Mouse (Mus musculus): ENCODE measurements around the gene Aldh3b2.
"Not testable (repeated sequence)": the region's sequence is repeated elsewhere in the genome, so short reads cannot be mapped to it uniquely, and the experiment has no call there.

Aldh3b2 gene

DNA sequence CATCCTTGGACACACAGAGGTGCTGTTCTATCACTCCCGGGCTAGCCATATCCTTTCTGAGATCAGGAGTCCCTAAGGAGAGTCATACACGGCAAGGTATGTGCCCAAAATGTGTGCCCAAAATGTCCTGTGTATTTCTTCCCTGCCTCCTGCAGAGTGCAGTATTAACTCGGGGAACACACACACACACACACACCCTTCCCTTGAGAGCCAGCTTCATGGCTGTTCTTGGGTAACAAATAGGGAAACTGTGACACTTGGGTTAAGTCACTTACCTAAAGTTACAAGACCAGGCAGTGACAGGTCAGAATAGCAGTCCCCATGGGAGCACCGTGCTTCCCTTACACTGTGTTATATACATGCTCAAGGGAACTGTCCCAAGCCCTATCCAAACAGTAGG lies 8.1 kb upstream of the Aldh3b2 start:
- no peak for TF ChIP-seq CTCF (conservative IDR thresholded peaks at IDR 0.05; ENCODE audit: low read length)
- no peak overlapping the region for H3K4me3 ChIP-seq (replicated peaks; ENCODE audit: low read length)
- no peaks in the 10 kb centered on the region for H3K27me3 ChIP-seq (ENCODE audit: insufficient read depth, low read length)
- no peaks in the 10 kb centered on the region for H3K4me1 ChIP-seq (replicated peaks; ENCODE audit: low read depth, low read length)
- no peaks in the 10 kb centered on the region for H3K36me3 ChIP-seq (ENCODE audit: insufficient read depth, low read length)
- H3K9me3 ChIP-seq (ENCODE audit: low read length), result no peaks in the 10 kb centered on the region

DNA sequence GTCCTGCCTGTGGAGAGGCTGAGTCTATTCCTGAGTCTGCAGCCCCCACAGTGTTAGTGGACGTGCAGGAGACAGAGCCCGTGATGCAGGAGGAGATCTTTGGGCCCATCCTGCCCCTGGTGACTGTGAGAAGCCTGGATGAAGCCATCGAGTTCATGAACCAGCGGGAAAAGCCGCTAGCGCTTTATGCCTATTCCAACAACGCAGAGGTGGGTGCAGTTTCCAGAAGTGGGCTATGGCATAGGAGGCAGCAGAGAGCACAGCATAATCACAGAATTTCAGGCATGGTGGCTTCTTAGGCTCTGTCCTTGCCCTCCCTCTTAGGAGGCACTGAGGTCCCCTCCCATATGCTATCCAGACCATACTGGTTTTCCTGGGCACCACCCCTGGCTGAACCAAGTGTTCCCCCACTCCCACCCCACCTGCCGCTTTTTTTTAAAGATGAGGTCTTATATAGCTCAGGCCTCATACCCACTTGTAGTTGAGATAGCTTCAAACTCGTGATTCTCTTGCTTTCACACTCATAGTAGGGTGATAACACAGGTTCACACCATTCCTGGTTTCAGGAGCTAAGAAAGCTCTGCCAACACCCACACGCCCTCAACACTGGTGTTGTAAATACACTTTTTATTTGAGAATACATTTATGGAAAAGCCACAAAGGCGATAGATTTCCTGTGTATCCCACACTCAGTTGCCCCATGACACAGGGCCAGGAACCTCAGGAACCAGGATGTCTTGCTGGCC lies 5.6 kb upstream of the Aldh3b2 start:
- no peak overlapping the region for H3K4me3 ChIP-seq (replicated peaks; ENCODE audit: low read length)
- no peaks in the 10 kb centered on the region for H3K36me3 ChIP-seq (ENCODE audit: insufficient read depth, low read length)
- TF ChIP-seq CTCF (conservative IDR thresholded peaks at IDR 0.05; ENCODE audit: low read length) (no peak; the same call in 1 of the 2 replicates), NANOG (IDR thresholded peaks at IDR 0.05; ENCODE audit: borderline replicate concordance, low read length) (no peak), POU5F1 (IDR thresholded peaks at IDR 0.05; ENCODE audit: borderline replicate concordance, low read length) (no peak)
- peaks cover 6% of the 10 kb centered on the region; the same call in 1 of the 2 replicates for H3K27me3 ChIP-seq (ENCODE audit: insufficient read depth, low read length)
- no peaks in the 10 kb centered on the region for H3K9me3 ChIP-seq (ENCODE audit: low read length)
- H3K4me1 ChIP-seq (replicated peaks; ENCODE audit: low read depth, low read length), result peaks cover 6% of the 10 kb centered on the region; the same call in 1 of the 2 replicates

DNA sequence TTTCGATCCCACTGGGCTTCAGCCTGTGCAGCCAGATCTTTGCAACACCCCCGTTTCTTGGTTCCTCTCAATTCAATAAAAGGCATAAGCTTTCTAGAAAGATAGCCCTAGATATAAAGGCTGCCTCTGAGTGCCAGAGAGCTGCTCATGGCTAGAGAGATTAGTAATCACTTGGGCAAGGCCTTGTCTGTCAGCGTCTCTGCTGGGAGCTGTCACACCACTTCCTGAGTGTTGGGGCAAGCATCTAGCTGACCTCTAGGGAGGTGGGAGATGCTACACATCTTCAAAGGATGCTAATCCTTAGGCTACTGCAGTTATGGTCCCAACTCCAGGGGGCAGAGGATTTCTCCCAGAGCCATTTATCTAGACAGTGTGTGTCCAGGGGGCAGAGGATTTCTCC lies 4.9 kb upstream of the Aldh3b2 start:
- H3K9me3 ChIP-seq (ENCODE audit: low read length), result no peaks in the 10 kb centered on the region
- peaks cover 6% of the 10 kb centered on the region; the same call in 1 of the 2 replicates for H3K27me3 ChIP-seq (ENCODE audit: insufficient read depth, low read length)
- TF ChIP-seq POU5F1 (IDR thresholded peaks at IDR 0.05; ENCODE audit: borderline replicate concordance, low read length) (no peak), CTCF (conservative IDR thresholded peaks at IDR 0.05; ENCODE audit: low read length) (no peak), NANOG (IDR thresholded peaks at IDR 0.05; ENCODE audit: borderline replicate concordance, low read length) (no peak)
- no peak overlapping the region for H3K4me3 ChIP-seq (replicated peaks; ENCODE audit: low read length)
- peaks cover 11% of the 10 kb centered on the region for H3K4me1 ChIP-seq (replicated peaks; ENCODE audit: low read depth, low read length)
- H3K36me3 ChIP-seq (ENCODE audit: insufficient read depth, low read length), result no peaks in the 10 kb centered on the region

DNA sequence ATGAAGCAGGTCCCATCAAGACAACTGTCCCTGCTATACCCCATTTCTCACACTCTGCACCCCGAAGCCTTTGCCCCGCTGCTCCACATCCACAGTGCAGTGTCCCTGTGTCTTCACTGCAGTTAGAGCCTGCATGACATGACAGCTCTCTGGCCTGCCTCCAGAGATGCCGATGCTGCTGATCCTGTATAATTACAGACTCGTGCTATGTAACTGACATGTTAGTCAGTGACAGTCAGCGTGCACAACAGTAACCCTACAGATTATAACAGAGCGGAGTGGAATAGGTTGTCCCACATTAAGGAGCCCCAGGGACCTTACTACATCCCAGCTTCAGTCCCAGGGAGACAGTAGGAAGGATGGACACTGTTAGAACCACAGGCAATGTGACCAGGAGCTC lies 2.5 kb downstream of the Aldh3b2 start:
- not testable (repeated sequence) for H3K4me3 ChIP-seq (replicated peaks; ENCODE audit: low read length); H3K27me3 ChIP-seq (ENCODE audit: insufficient read depth, low read length); H3K9me3 ChIP-seq (ENCODE audit: low read length); H3K36me3 ChIP-seq (ENCODE audit: insufficient read depth, low read length)
- H3K4me1 ChIP-seq (replicated peaks; ENCODE audit: low read depth, low read length), result peaks cover 20% of the 10 kb centered on the region

DNA sequence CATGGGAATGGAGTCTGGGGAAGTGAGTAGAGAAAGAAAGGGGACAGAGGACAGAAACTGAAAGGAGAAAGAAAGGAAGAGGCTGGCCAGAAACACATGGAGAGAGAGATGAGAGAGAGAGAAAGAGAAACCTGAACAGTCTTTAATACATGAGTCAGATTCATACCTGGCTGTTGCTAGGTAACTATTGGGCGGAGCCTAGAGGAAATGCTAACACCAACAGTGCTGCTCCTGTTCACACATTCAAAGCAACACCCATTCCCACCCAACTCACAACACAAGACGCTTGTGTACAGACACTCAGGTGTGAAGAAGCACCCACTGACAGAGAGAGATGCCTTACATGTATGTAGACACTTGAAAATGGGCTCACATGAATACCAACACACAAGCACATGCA lies 3.7 kb downstream of the Aldh3b2 start:
- 0 out of 2 replicates have a peak, but pooled peaks cover 2% of the 10 kb centered on the region for H3K27me3 ChIP-seq (ENCODE audit: insufficient read depth, low read length)
- H3K4me1 ChIP-seq (replicated peaks; ENCODE audit: low read depth, low read length), result peaks cover 27% of the 10 kb centered on the region
- TF ChIP-seq NANOG (IDR thresholded peaks at IDR 0.05; ENCODE audit: borderline replicate concordance, low read length), result no peak
- TF ChIP-seq CTCF (conservative IDR thresholded peaks at IDR 0.05; ENCODE audit: low read length), result no peak
- TF ChIP-seq POU5F1 (IDR thresholded peaks at IDR 0.05; ENCODE audit: borderline replicate concordance, low read length), result no peak

DNA sequence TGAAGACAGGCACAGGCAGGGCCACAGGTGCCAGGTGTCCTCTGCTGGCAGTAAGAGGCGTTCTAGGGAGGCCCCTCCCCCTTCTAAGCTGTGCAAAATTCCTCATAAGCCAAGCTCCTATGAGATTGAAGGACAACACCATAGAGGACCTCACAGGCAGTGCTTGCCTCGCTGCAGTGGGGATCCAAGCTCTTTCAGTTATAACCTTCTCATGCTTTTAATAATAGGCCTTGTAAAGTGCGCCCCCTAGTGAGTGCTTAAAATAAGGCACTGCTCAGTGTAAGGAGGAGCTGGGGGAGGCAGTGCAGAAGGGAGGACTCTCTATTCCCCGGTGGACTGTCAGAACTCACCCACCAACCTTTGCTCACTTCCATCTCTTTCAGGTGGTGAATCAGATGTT lies 8.2 kb downstream of the Aldh3b2 start:
- Histone ChIP-seq H3K4me1 (replicated peaks; ENCODE audit: low read depth, low read length) (peaks cover 38% of the 10 kb centered on the region), H3K9me3 (ENCODE audit: low read length) (no peaks in the 10 kb centered on the region), H3K4me3 (replicated peaks; ENCODE audit: low read length) (no peak overlapping the region), H3K27me3 (ENCODE audit: insufficient read depth, low read length) (no peaks in the 10 kb centered on the region), H3K36me3 (ENCODE audit: insufficient read depth, low read length) (no peaks in the 10 kb centered on the region)
- peak; percentile 95 for TF ChIP-seq CTCF (conservative IDR thresholded peaks at IDR 0.05; ENCODE audit: low read length)
- TF ChIP-seq NANOG (IDR thresholded peaks at IDR 0.05; ENCODE audit: borderline replicate concordance, low read length), result no peak
- no peak for TF ChIP-seq POU5F1 (IDR thresholded peaks at IDR 0.05; ENCODE audit: borderline replicate concordance, low read length)

More for the DNA sequence above, 3.7 kb downstream of the Aldh3b2 start:
- H3K4me3 ChIP-seq (replicated peaks; ENCODE audit: low read length), result no peak overlapping the region
- H3K36me3 ChIP-seq (ENCODE audit: insufficient read depth, low read length), result no peaks in the 10 kb centered on the region
- H3K9me3 ChIP-seq (ENCODE audit: low read length), result no peaks in the 10 kb centered on the region

DNA sequence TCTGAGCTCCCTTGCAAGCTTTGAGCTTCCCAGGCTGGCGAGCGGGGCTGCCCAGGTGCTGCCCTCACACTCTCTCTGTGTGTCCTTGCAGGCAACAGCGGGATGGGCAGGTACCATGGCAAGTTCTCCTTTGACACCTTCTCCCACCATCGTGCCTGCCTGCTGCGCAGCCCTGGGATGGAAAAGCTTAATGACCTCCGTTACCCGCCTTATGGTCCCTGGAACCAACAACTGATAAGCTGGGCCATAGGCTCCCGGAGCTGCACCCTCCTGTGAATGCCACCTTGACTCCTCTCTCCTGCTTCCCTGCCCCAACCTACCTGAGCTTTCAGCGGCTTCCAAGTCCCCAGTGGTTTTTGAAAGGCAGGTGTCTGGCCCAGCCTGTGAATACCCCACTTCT lies 8.8 kb downstream of the Aldh3b2 start:
- Histone ChIP-seq H3K36me3 (ENCODE audit: insufficient read depth, low read length) (no peaks in the 10 kb centered on the region), H3K27me3 (ENCODE audit: insufficient read depth, low read length) (no peaks in the 10 kb centered on the region), H3K9me3 (ENCODE audit: low read length) (no peaks in the 10 kb centered on the region), H3K4me1 (replicated peaks; ENCODE audit: low read depth, low read length) (peaks cover 44% of the 10 kb centered on the region), H3K4me3 (replicated peaks; ENCODE audit: low read length) (no peak overlapping the region)
- TF ChIP-seq CTCF (conservative IDR thresholded peaks at IDR 0.05; ENCODE audit: low read length) (no peak), POU5F1 (IDR thresholded peaks at IDR 0.05; ENCODE audit: borderline replicate concordance, low read length) (no peak), NANOG (IDR thresholded peaks at IDR 0.05; ENCODE audit: borderline replicate concordance, low read length) (no peak)

DNA sequence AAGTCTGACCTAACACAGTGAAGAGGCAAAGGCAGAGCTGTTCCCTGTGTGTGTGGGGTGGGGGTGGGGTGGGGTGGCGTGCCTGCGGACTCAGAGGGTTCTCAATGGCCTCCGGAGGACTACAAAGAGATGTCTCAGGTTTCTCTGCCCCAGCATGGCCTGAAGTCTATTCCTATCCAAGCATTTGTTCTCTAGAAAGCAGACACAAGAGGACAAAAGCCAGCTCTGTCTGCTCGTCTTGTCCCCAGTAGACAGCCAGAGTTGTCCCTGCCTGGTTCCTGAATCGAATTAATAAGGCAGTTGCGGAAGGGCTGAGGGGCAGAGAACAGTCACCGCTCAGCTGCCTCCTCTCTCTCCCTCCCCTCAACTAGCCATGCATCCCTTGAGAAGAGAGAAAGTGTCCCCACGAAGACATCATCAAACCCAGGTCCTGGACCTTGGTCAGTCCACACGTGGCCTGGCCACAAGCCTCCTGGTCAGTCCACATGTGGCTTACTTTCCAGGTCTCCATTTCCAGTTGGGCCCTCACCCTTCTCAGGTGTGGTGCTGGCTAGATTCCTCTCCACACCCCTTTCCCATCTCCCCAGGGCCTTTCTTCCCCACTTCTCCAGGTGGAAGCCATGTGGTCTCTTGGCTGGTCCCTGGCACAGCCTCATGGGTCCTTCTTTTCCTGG lies 11.5 kb downstream of the Aldh3b2 start:
- Histone ChIP-seq H3K9me3 (ENCODE audit: low read length) (no peaks in the 10 kb centered on the region), H3K4me1 (replicated peaks; ENCODE audit: low read depth, low read length) (peaks cover 71% of the 10 kb centered on the region), H3K4me3 (replicated peaks; ENCODE audit: low read length) (no peak overlapping the region), H3K36me3 (ENCODE audit: insufficient read depth, low read length) (no peaks in the 10 kb centered on the region), H3K27me3 (ENCODE audit: insufficient read depth, low read length) (no peaks in the 10 kb centered on the region)
- TF ChIP-seq CTCF (conservative IDR thresholded peaks at IDR 0.05; ENCODE audit: low read length) (no peak), POU5F1 (IDR thresholded peaks at IDR 0.05; ENCODE audit: borderline replicate concordance, low read length) (no peak), NANOG (IDR thresholded peaks at IDR 0.05; ENCODE audit: borderline replicate concordance, low read length) (no peak)

Data from E14TG2a.4 (cell line).